Mouse (Mus musculus) embryonic facial prominence, embryonic 12.5 days (tissue): ENCODE data around the gene Gtpbp1. TPM values are rescaled to one million over a fixed set of nuclear protein-coding genes. Genes with fewer than 3 reads are reported as not detected.

Experiments
- ATAC-seq: fragments of 200-750 bp; cut with Nextera tagmentation; 2 replicates; pipeline ENCODE4 v1.8.0; 2017; ENCODE audit not compliant: insufficient number of reproducible peaks, insufficient read depth, low FRiP score, low TSS enrichment
- H3K27ac ChIP-seq: fragments of 300-500 bp; sonication (generic); 2 replicates; pipeline ENCODE4 v1.5.1; 2016; ENCODE audit warnings: mild to moderate bottlenecking
- H3K27me3 ChIP-seq: fragments of 300-500 bp; sonication (generic); 2 replicates; pipeline ENCODE4 v1.6.1; 2016; ENCODE audit warnings: mild to moderate bottlenecking, moderate library complexity
- H3K36me3 ChIP-seq: fragments of 300-500 bp; sonication (generic); 2 replicates; pipeline ENCODE4 v1.6.1; 2016; ENCODE audit warnings: mild to moderate bottlenecking
- H3K4me1 ChIP-seq: fragments of 300-500 bp; sonication (generic); 2 replicates; pipeline ENCODE4 v1.6.1; 2016
- H3K4me2 ChIP-seq: fragments of 300-500 bp; sonication (generic); replicated peaks from 2 replicates; pipeline ENCODE4 v1.6.1; 2016; ENCODE audit warnings: mild to moderate bottlenecking, moderate library complexity
- H3K4me3 ChIP-seq: fragments of 300-500 bp; sonication (generic); 2 replicates; pipeline ENCODE4 v1.5.1; 2016; ENCODE audit warnings: mild to moderate bottlenecking
- H3K9ac ChIP-seq: fragments of 300-500 bp; sonication (generic); 2 replicates; pipeline ENCODE4 v1.6.1; 2016; ENCODE audit warnings: mild to moderate bottlenecking, moderate library complexity
- H3K9me3 ChIP-seq: fragments of 300-500 bp; sonication (generic); 2 replicates; pipeline ENCODE4 v1.6.1; 2016; ENCODE audit warnings: mild to moderate bottlenecking, moderate library complexity
- WGBS: fragments of 180-500 bp; shearing (Covaris S2); methylation state at CpG from one replicate; pipeline ENCODE4 v1.1.7; 2016; 5-methylcytosine and 5-hydroxymethylcytosine counted together
- polyA plus RNA-seq: library from polyadenylated mRNA; unstranded; fragments of >200 nt; fragmentation: Nextera tagmentation; extraction: Ambion mirVana; gene quantifications from 2 replicates; pipeline ENCODE4 v1.2.1, GENCODE M21; 2016

Gtpbp1 gene
- polyA plus RNA-seq, 1 experiment from 2014 or later: 41.5 TPM

DNA sequence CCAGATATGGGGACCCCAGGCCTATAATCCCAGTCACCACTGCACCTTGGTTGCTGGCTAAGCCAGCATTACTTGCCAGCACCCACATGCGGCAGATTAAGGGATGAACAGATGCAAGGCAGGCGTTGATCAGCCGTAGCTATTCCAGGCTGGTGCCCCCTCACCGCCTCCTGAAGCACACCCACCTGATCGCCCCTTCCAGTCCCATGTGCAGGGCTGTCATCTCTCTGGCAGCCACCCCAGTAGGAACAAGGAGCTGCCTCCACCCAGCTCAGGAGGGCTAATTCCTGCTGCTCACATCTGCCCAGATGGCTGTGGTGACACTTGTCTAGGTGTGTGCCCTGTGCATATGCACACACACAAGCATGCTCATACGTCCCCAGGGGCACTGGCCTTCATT lies 70.3 kb downstream of the Gtpbp1 start:
- Histone ChIP-seq H3K27me3 (no peaks in the 10 kb centered on the region), H3K4me1 (no peaks in the 10 kb centered on the region), H3K9ac (no peak overlapping the region), H3K27ac (no peak overlapping the region), H3K36me3 (peaks cover 33% of the 10 kb centered on the region), H3K4me2 (no peak overlapping the region), H3K4me3 (no peak overlapping the region), H3K9me3 (no peaks in the 10 kb centered on the region)
- no peak for ATAC-seq
- WGBS: 82% methylated on average over 6 of the region's 6 CpGs

DNA sequence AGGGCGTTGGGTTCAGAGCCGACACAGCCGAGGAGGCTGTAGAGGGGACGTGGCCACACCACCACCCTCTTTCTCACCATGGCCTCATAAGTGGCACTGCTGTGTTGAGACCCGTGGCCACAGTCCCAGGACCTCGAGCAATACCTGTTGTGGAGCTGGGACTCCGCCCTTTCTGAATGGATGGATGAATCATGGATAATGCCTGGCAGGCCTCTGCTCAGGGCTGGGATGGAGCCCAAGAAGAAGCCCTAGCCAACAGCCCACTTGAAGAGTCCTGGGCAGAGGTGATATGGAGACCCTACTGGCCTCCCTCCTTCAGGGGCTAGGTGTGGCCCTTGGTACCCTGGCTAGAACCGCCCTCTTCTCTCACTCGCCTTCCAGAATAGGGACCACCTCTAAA lies 72.4 kb downstream of the Gtpbp1 start:
- H3K36me3 ChIP-seq: peaks cover 33% of the 10 kb centered on the region
- H3K9ac ChIP-seq: no peak overlapping the region
- H3K4me3 ChIP-seq: no peak overlapping the region
- H3K27me3 ChIP-seq: no peaks in the 10 kb centered on the region
- no peak overlapping the region for H3K27ac ChIP-seq
- 89% methylated on average over 9 of the region's 9 CpGs for WGBS
- no peaks in the 10 kb centered on the region for H3K4me1 ChIP-seq
- ATAC-seq: no peak
- H3K4me2 ChIP-seq: no peak overlapping the region
- no peaks in the 10 kb centered on the region for H3K9me3 ChIP-seq

DNA sequence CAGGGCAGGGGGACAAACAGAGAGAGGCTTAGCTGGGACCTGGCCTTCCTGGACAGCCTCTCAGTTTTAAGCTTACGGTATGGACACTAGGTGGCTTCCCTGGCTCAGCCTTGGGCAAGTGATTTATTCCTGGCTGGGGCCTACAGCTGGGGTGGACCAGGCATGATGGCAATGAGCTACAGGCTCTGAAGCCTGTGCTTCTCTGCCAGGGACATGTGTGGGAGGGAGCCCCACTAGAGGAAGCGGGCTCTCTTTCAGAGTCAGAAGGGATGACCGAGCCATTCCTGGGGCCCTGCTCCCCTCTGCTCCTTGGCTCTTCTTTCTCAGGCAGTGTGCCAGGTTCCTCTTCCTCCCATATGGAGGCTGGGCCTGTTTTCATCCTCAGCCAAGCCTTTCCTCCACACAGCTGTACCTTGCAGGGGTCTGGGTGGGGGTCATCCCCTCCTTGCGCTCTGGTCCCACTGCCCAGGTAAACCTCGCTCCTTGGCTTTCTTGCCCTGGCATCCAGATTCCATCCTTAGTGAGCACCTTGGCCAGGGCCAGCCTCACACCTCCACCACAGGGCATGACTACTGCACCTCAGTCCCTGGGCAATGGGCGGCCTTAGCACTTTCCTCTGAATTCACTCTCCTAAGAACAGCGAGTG lies 73.1 kb downstream of the Gtpbp1 start:
- H3K9ac ChIP-seq: no peak overlapping the region
- peaks cover 33% of the 10 kb centered on the region for H3K36me3 ChIP-seq
- WGBS: 93% methylated on average over 7 of the region's 7 CpGs
- no peak overlapping the region for H3K4me2 ChIP-seq
- H3K9me3 ChIP-seq: no peaks in the 10 kb centered on the region
- H3K4me3 ChIP-seq: no peak overlapping the region
- no peak for ATAC-seq
- H3K27me3 ChIP-seq: no peaks in the 10 kb centered on the region
- no peaks in the 10 kb centered on the region for H3K4me1 ChIP-seq
- H3K27ac ChIP-seq: no peak overlapping the region

DNA sequence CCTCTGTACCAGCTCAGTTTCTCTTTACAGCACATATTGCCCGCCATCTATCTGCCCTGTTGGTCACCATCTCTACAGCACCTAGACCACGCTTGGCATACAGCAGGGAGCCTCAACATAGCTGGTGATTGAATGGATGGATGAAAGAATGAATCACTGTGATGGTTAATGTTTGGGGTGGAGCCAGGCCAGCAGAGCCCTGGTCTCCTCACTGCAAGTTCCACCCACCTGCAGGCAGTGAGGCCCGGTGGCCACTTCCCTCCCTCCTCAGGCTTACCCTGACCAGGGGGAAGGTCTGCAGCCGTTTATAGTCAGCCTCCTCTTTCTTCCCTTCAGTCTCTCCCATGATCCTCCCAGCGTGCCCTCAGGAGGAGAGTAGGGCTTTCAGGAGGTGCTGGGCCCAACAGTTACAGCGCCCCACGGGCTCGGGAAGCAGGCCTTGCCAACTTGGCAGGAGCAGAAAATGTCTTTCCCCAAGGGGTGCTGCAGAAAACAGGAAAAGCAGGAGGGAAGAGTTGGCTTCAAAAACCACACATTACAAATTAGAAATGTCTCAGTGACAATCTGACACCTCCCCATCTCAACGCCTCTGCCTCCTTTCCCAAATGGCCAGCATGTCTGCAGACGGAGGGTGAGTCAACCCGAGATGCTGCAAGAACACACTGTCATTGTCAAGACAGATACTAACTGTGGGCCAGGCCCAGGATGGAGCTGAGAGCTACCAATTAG lies 74.1 kb downstream of the Gtpbp1 start:
- Histone ChIP-seq H3K36me3 (peaks cover 33% of the 10 kb centered on the region), H3K9ac (no peak overlapping the region), H3K27me3 (no peaks in the 10 kb centered on the region), H3K4me1 (no peaks in the 10 kb centered on the region), H3K4me3 (no peak overlapping the region), H3K4me2 (no peak overlapping the region), H3K27ac (no peak overlapping the region), H3K9me3 (no peaks in the 10 kb centered on the region)
- no peak for ATAC-seq
- 86% methylated on average over 11 of the region's 11 CpGs for WGBS

DNA sequence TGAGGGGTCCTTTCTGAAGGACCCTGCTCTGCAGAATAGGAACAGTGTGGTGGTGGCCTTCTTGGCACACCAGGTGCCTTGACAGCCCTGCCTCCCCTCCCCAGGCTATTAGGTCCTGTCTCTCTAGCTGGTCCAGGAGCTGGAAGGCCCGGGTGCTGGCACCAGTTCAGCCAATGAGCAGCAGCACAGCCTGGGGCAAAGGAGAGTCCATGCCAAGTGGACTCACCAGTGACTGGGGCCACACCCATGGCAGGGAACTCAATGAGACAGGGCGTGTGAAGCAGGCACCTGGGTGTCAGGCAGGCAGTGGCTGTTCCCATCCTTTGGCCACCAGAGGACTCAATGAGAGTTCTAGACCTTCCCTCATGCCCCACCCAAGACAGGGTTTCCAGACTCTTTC lies 74.7 kb downstream of the Gtpbp1 start:
- Histone ChIP-seq H3K36me3 (peaks cover 33% of the 10 kb centered on the region), H3K4me2 (no peak overlapping the region), H3K27me3 (no peaks in the 10 kb centered on the region), H3K9me3 (no peaks in the 10 kb centered on the region), H3K4me1 (no peaks in the 10 kb centered on the region), H3K9ac (no peak overlapping the region), H3K27ac (no peak overlapping the region), H3K4me3 (no peak overlapping the region)
- WGBS: 87% methylated on average over 2 of the region's 2 CpGs
- ATAC-seq: no peak

DNA sequence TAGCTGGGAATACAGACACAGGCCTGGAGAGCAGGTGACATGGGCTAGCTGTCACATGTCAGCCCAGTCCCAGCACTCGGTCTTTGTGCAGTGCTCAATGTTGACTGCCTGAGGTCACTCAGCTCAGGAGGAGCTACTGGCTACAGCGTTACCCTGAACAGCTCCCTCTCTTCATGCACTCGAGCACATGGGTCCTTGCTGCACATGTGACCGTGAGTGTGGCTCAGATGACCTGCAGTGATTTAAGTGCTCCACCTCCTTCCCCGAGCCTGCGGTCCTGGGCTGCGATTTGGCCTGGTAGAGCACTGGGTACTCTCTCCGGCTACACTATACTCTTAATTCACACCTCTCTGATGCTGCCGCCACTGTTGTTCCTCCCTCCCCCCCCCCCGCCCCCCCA lies 75.5 kb downstream of the Gtpbp1 start:
- Histone ChIP-seq H3K4me2 (no peak overlapping the region), H3K4me1 (no peaks in the 10 kb centered on the region), H3K27me3 (no peaks in the 10 kb centered on the region), H3K9me3 (no peaks in the 10 kb centered on the region), H3K36me3 (peaks cover 33% of the 10 kb centered on the region), H3K4me3 (no peak overlapping the region), H3K27ac (no peak overlapping the region), H3K9ac (no peak overlapping the region)
- no peak for ATAC-seq
- 69% methylated on average over 10 of the region's 10 CpGs for WGBS

DNA sequence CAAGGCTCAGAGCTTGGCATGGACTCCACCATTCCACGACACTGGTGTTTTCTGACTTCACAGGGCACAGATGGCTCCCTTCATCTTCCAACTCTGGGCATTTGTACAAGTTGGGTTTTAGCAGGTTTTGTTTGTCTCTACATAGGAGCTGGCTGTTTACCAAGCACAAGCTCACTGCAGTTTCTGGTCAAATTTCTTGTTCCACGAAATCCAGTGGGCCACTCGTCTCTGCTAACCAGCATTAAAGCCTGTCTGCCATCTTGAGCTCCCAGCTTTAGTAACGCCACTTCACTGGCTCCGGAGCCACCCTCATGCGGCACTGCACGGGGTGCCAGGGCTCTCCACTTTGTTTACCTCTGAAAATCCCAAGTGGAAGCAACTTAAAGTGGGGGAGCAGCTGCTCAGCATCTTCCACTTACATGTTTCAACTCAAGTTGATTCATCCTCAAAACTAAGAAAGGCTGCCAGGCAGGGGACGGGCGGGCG lies 76.0 kb downstream of the Gtpbp1 start:
- Histone ChIP-seq H3K27me3 (no peaks in the 10 kb centered on the region), H3K36me3 (peaks cover 33% of the 10 kb centered on the region), H3K4me1 (no peaks in the 10 kb centered on the region), H3K27ac (no peak overlapping the region), H3K4me2 (no peak overlapping the region), H3K9ac (no peak overlapping the region), H3K9me3 (no peaks in the 10 kb centered on the region), H3K4me3 (no peak overlapping the region)
- no peak for ATAC-seq
- 86% methylated on average over 10 of the region's 10 CpGs for WGBS

DNA sequence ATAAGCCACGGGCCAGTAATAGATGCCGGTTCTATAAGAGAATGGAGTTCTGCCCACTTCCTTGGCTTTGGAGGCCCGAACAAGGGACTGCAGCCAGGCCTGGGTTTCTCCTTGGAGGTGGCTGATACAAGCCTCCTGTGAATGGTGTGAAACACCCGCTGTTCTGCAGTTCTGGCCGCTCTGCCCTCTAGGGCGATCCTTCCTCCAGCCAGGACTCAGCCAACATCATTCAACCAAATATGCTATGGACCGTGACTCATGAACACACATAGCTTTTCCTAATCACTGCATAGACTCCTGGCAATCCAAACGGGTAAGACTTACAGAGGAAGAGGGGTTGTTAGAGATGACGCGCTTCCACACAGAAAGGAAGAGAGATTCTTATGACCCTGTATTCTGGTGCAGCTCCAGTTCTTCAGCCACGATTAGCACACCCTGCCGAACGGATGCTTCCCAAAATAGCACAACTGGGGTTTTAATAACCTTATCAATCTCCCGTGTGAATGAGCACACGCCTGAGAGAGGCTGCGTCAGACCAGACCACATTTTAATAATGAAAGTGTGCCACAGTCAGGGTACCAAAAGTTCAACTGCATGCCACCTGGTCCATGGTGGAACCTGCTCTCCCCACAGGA lies 76.8 kb downstream of the Gtpbp1 start:
- Histone ChIP-seq H3K27ac (no peak overlapping the region), H3K36me3 (peaks cover 27% of the 10 kb centered on the region), H3K4me1 (no peaks in the 10 kb centered on the region), H3K9ac (no peak overlapping the region), H3K4me3 (no peak overlapping the region), H3K27me3 (no peaks in the 10 kb centered on the region), H3K4me2 (no peak overlapping the region), H3K9me3 (no peaks in the 10 kb centered on the region)
- WGBS: 88% methylated on average over 16 of the region's 16 CpGs
- ATAC-seq: no peak

DNA sequence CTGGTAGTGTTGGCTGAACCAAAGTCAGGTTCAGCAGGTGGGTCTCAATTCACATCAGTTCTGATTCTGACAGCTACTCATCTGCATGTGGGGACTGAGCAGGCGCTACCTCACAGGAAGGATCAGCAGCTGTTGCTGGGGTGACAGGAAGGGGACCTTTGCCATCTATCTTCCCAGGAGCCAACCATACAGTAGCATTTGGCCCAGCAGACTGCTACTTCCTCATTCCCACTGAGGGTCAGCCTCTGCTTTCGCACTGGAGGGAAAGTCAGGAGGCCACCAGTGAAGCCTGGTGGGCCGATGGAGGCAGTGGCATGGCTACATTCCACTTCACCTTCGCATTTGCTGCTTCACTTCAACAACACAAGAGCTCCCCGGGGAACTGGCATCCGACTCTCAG lies 77.7 kb downstream of the Gtpbp1 start:
- WGBS: 65% methylated on average over 6 of the region's 6 CpGs
- ATAC-seq: no peak
- H3K9ac ChIP-seq: no peak overlapping the region

DNA sequence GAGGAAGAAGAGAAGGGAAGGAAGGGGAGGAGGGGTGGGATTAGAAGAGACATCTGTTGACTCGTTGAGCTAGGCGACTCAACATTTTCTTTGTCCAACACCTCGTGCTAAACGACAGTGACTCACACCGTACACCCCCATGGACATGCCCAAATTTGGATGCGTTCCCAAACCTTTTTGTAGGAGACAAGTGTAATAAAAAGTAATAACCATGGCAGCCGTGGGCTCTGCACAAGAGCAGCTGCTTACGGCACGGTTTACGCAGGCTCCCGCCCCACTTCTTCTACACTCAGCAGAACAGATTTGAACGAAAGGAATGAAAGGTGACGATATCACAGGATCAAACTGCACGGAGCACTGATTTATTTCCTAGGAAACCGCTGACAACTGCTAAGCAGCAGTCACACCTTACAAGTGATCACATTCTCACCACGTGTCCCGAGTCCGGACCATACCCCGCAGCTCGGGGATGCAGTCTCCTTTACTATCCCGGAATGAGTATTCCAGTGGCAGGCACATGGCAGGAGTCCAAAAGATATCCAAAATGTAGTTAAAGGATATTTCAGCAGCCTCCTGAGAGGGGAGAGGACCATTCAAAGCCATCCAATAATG lies 80.1 kb downstream of the Gtpbp1 start:
- 90% methylated on average over 21 of the region's 21 CpGs for WGBS
- H3K4me2 ChIP-seq: no peak overlapping the region
- H3K9ac ChIP-seq: no peak overlapping the region
- no peaks in the 10 kb centered on the region for H3K27me3 ChIP-seq
- no peaks in the 10 kb centered on the region for H3K9me3 ChIP-seq
- H3K27ac ChIP-seq: no peak overlapping the region
- H3K4me1 ChIP-seq: peaks cover 15% of the 10 kb centered on the region
- H3K4me3 ChIP-seq: no peak overlapping the region
- no peaks in the 10 kb centered on the region for H3K36me3 ChIP-seq
- ATAC-seq: no peak

More for the DNA sequence above, 77.7 kb downstream of the Gtpbp1 start:
- H3K4me1 ChIP-seq: peaks cover 4% of the 10 kb centered on the region
- H3K4me3 ChIP-seq: no peak overlapping the region
- H3K4me2 ChIP-seq: no peak overlapping the region
- H3K27ac ChIP-seq: no peak overlapping the region
- H3K27me3 ChIP-seq: no peaks in the 10 kb centered on the region
- peaks cover 19% of the 10 kb centered on the region for H3K36me3 ChIP-seq
- no peaks in the 10 kb centered on the region for H3K9me3 ChIP-seq
